Mouse (Mus musculus) brain, embryonic 14.5 days (tissue): ENCODE measurements around the gene Cbr1.

Experiments used
- CTCF ChIP-seq: fragments of 200-500 bp; IDR thresholded peaks from 2 replicates; pipeline ENCODE4 v1.5.1; 2012; ENCODE audit warnings: inconsistent platforms, mild to moderate bottlenecking, moderate library complexity, borderline replicate concordance; ENCODE audit not compliant: insufficient read depth, insufficient read length; ENCODE audit errors: extremely low read depth
- POLR2A ChIP-seq: fragments of 200-500 bp; IDR thresholded peaks from 2 replicates; pipeline ENCODE4 v1.6.1; 2012; ENCODE audit warnings: mild to moderate bottlenecking, inconsistent platforms, borderline replicate concordance; ENCODE audit not compliant: poor library complexity, insufficient read depth, insufficient read length, severe bottlenecking; ENCODE audit errors: extremely low read depth

- no peak for TF ChIP-seq POLR2A
- TF ChIP-seq CTCF, result no peak
Observed at GRCm38 (mm10) chr16:93586382-93586781, 19.3 kb upstream of the Cbr1 start.
